Mouse (Mus musculus) testis, adult 2 months (tissue): ENCODE measurements at regions not wholly inside any gene's neighbourhood (a gene's known extent, or its start where the extent isn't known, plus 50 kb on each side); places are given as distances from the start of the nearest gene placed in this dataset.

ENCODE experiments used
- CTCF ChIP-seq: fragments of 200-500 bp; IDR thresholded peaks from 2 replicates; pipeline ENCODE4 v1.5.1; 2012; ENCODE audit warnings: low read depth, mild to moderate bottlenecking, inconsistent platforms, low read length, moderate library complexity; ENCODE audit not compliant: control insufficient read depth, insufficient read depth, insufficient replicate concordance
- POLR2A ChIP-seq: fragments of 200-500 bp; IDR thresholded peaks from 2 replicates; pipeline ENCODE4 v1.6.1; 2012; ENCODE audit warnings: low read depth, mild to moderate bottlenecking, inconsistent platforms, low read length, moderate library complexity; ENCODE audit not compliant: control insufficient read depth

- TF ChIP-seq CTCF = no peak
- no peak for TF ChIP-seq POLR2A
Observed at GRCm38 (mm10) chr8:8802761-8803340, 112.5 kb upstream of the Arglu1 start.
